Mouse (Mus musculus) heart, embryonic 10.5 days (tissue): ENCODE results near the gene Tmem265. TPM values are rescaled to one million over a fixed set of nuclear protein-coding genes. Genes with fewer than 3 reads are reported as not detected.

Experiments used
- DNase-seq: peaks from one replicate; pipeline ENCODE4 v3.0.0-alpha.2; 2017; ENCODE audit warnings: low spot score
- H3K27ac ChIP-seq: fragments of 300-500 bp; sonication (generic); 2 replicates; pipeline ENCODE4 v1.5.1; 2016; ENCODE audit warnings: mild to moderate bottlenecking
- H3K27me3 ChIP-seq: fragments of 300-500 bp; sonication (generic); 2 replicates; pipeline ENCODE4 v1.6.1; 2016; ENCODE audit warnings: mild to moderate bottlenecking; ENCODE audit not compliant: poor library complexity, insufficient read depth, severe bottlenecking
- H3K36me3 ChIP-seq: fragments of 300-500 bp; sonication (generic); 2 replicates; pipeline ENCODE4 v1.6.1; 2016; ENCODE audit warnings: mild to moderate bottlenecking, moderate library complexity
- H3K4me1 ChIP-seq: fragments of 300-500 bp; sonication (generic); 2 replicates; pipeline ENCODE4 v1.6.1; 2016; ENCODE audit warnings: mild to moderate bottlenecking
- H3K4me3 ChIP-seq: fragments of 300-500 bp; sonication (generic); 2 replicates; pipeline ENCODE4 v1.5.1; 2016; ENCODE audit warnings: mild to moderate bottlenecking, moderate library complexity
- H3K9me3 ChIP-seq: fragments of 300-500 bp; sonication (generic); 2 replicates; pipeline ENCODE4 v1.6.1; 2016; ENCODE audit warnings: mild to moderate bottlenecking, moderate library complexity
- WGBS: fragments of 180-500 bp; shearing (Covaris S2); methylation state at CpG from one replicate; pipeline ENCODE4 v1.1.7; 2016; 5-methylcytosine and 5-hydroxymethylcytosine counted together
- polyA plus RNA-seq: library from polyadenylated mRNA; unstranded; fragments of >200 nt; fragmentation: Nextera tagmentation; extraction: Ambion mirVana; gene quantifications from 2 replicates; pipeline ENCODE4 v1.2.1, GENCODE M21; 2016

The Tmem265 gene
- polyA plus RNA-seq, result 4.7 and 5.2 TPM in 2 replicates

DNA sequence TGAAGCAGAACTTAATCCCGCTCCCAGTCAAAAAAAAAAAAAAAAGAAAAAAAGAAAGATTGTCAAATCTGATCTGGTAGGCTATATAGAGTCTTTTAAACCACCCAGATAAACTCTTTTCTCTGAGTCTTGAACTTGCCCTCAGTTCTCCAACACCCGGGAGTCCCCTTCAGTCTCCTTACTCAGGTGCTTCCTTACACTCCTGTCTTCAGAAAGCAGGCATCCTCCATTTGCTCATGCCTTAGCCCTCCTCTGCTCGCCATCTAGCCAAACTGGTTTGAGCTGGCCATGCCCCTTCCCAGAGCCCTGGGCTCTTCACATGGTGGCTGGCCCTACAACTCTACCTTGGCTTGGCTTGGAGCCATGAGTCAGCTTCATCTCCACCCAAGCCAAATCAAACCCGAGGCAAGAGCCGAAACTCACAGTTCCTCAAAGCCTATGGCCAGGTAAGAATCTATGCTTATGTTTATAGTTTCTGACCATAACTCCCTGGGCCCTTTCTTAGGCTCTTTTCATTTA is at the start of gene Tmem265:
Gene Tmem265, plus strand, starts transcription at position 51 of the 519 bp plus-strand sequence.
- Histone ChIP-seq H3K4me3 (no peak within 1 kb of the TSS), H3K27me3 (no peaks in the 10 kb centered on the region), H3K27ac (no peak within 1 kb of the TSS), H3K36me3 (peaks cover 82% of the 10 kb centered on the region), H3K4me1 (peaks cover 5% of the 10 kb centered on the region; the same call in 1 of the 2 replicates), H3K9me3 (no peaks in the 10 kb centered on the region)
- no peak for DNase-seq
- 91% methylated on average over 5 of the region's 5 CpGs for WGBS

DNA sequence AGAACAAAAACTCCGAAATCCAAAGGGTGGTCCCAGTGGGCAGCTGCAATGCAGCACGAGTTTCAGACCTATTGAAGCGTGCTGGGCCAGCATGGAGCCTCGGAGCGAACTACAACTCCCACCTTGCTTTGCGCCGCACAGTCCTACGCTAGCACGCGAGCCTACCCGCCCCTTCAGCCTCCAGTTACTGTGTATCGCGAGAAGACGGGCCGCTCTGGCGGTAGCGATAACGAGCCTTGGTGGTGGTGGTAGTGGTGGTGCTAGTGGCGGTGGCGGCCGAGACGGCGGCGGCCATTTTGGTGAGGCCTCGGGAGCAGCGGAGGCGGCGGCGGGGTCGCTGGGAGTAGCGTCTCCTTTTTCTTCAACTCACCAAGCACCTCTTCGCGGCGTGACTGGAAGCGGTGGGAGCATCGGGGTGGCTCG is 49.4 kb upstream of the Tmem265 start, which contains the start of gene Srcap:
Gene Srcap, plus strand, starts transcription at position 176 of the 423 bp plus-strand sequence.
- peak within 1 kb of the TSS; percentile 100 for H3K27ac ChIP-seq
- no peaks in the 10 kb centered on the region for H3K27me3 ChIP-seq
- DNase-seq, result peak; percentile 99
- H3K4me1 ChIP-seq, result peaks cover 20% of the 10 kb centered on the region
- H3K36me3 ChIP-seq, result peaks cover 29% of the 10 kb centered on the region
- under 1% methylated on average over 34 of the region's 37 CpGs for WGBS
- no peaks in the 10 kb centered on the region for H3K9me3 ChIP-seq
- peak within 1 kb of the TSS; percentile 88 for H3K4me3 ChIP-seq

DNA sequence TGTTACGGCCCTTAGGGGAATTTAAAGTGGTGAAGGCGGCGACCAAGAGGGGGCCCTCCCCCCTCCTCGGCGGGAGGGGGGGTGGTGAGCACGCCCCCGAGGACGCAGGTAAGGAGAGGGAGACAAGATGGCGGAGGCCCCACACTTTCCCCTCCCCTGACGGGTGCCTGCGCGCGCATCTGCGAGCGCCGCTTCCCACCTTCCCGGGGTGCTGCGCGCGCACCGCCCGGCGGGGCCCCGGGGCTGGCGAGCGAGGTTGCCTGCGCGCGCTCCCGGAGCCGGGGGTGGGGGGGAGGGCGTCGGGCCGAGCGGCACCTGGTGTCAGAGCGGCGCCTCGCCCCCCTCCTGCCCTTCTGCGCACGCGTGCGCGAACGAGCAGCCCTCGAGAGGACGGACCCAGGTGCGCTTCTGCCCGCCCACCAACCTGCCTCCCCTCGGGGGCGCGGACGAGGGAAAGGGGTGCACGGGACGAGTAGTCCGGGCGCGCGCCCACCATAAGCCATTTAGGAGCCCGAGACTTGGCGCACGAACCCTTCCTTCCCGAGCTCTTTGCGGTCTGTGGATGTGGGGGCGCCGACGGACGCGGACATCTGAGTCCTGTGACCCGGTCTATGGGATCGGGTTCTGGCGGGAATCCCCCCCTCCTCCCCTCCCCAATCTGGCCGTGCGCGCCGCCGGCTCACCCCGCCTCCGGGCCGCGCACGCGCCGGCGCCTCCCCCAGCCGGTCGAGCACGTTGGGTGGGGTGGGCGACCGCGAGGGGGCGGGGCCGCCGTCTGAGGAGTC is 48.8 kb upstream of the Tmem265 start:
- 1% methylated on average over 80 of the region's 93 CpGs for WGBS
- peaks cover 35% of the 10 kb centered on the region for H3K36me3 ChIP-seq
- H3K27me3 ChIP-seq, result no peaks in the 10 kb centered on the region

DNA sequence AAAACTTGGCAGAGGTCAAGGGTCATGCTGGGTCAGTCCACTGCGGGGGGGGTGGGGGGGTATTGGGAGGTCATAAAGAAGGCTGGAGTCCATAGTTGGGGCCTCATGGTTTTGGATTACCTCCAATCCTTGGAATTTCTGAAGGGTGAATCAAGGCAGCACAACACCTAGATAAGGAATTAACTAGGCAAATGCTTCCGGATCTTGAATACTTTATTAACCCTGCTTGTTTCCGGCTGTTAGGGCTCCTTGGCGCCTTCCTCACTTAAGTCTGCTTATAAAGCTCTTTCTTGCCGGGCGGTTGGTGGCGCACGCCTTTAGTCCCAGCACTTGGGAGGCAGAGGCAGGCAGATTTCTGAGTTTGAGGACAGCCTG is 48.2 kb upstream of the Tmem265 start:
- no peaks in the 10 kb centered on the region for H3K9me3 ChIP-seq
- peak overlapping the region; percentile 88 for H3K4me3 ChIP-seq
- no peaks in the 10 kb centered on the region for H3K27me3 ChIP-seq
- peak overlapping the region; percentile 100 for H3K27ac ChIP-seq
- WGBS, result 37% methylated on average over 8 of the region's 8 CpGs
- peaks cover 41% of the 10 kb centered on the region for H3K36me3 ChIP-seq
- no peak for DNase-seq
- peaks cover 20% of the 10 kb centered on the region for H3K4me1 ChIP-seq

More for the DNA sequence above, 48.8 kb upstream of the Tmem265 start:
- H3K9me3 ChIP-seq, result no peaks in the 10 kb centered on the region
- peaks cover 20% of the 10 kb centered on the region for H3K4me1 ChIP-seq
- peak; percentile 95 for DNase-seq
- peak overlapping the region; percentile 88 for H3K4me3 ChIP-seq
- peak overlapping the region; percentile 100 for H3K27ac ChIP-seq

DNA sequence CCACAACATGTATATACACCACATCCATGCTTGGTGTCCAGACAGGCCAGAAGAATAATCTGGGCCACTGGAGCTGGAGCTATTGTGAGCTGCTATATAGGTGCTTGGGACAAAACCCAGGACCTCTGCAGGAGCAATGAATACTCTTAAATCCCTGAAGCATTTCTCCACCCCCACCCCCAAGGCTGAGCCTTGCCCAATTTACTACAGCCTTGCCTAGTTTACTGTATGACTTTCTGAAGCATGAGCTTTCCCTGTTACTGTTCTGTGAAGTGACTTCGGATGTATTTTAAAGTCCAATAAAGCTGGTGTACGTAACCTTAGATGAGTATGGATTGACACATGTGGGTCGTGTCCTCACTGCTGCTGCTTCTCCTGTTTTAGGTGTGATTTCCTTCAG is 47.4 kb upstream of the Tmem265 start:
- Histone ChIP-seq H3K4me3 (peak overlapping the region; percentile 88), H3K9me3 (no peaks in the 10 kb centered on the region), H3K4me1 (peaks cover 20% of the 10 kb centered on the region), H3K27ac (no peak overlapping the region), H3K36me3 (peaks cover 49% of the 10 kb centered on the region), H3K27me3 (no peaks in the 10 kb centered on the region)
- WGBS, result 92% methylated on average over 3 of the region's 3 CpGs
- DNase-seq, result no peak

DNA sequence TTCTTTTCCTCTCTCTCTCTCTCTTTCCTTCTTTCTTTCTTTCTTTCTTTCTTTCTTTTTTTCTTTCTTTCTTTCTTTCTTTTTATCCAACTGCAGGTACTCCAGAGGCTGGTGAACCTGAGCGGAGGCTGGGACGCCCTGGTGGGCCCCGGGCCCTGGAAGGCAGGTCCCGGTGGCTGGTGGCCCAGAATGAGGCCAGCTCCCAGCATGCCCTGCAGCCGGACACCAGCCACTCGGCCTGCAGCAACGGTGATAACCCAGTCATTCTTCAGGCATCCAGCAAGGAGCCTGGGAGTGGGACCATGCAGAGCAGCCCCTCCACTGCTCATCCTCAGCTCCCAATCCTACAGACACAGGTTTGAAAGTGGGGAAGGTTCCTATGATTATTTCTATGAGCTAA is 45.3 kb upstream of the Tmem265 start:
- Histone ChIP-seq H3K27me3 (no peaks in the 10 kb centered on the region), H3K9me3 (no peaks in the 10 kb centered on the region), H3K36me3 (peaks cover 67% of the 10 kb centered on the region), H3K4me3 (no peak overlapping the region), H3K4me1 (peaks cover 20% of the 10 kb centered on the region), H3K27ac (no peak overlapping the region)
- WGBS, result 80% methylated on average over 7 of the region's 7 CpGs
- DNase-seq, result no peak

DNA sequence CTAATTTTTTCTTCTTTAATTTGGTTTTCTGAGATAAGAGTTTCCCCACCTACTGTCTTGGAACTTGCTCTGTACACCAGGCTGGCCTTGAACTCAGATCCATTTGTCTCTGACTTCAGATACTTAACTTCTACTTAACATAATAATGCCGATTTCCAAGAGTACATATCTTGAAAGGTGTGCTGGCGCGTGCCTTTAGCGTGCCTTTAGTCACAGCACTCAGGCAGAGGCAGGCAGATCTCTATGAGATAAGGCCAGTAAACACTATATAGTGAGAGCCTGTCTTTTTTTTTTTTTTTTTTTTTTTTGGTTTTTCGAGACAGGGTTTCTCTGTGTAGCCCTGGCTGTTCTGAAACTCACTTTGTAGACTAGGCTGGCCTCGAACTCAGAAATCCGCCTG is 44.8 kb upstream of the Tmem265 start:
- Histone ChIP-seq H3K36me3 (peaks cover 72% of the 10 kb centered on the region), H3K4me1 (peaks cover 16% of the 10 kb centered on the region)
- 92% methylated on average over 7 of the region's 7 CpGs for WGBS

DNA sequence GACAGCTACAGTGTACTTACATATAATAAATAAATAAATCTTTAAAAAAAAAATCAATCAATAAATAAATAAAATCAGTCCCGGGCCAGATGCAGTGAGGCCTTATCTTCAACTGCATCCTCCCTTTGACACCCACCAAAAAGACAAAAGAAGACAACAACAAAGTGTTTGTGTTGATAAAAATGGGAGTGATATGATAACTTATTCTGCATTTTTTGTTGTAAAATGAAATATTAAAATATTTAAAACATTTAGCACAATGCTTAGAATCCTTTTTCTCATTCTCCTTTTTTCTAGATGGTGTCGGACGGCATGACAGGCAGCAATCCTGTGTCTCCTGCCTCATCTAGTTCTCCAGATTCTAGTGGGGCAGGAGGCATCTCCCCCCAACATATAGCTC is 41.9 kb upstream of the Tmem265 start, which contains the start of gene Gm42715:
Gene Gm42715, plus strand, starts transcription at position 301 of the 400 bp plus-strand sequence.
- 88% methylated on average over 3 of the region's 3 CpGs for WGBS

More for the DNA sequence above, 44.8 kb upstream of the Tmem265 start:
- Histone ChIP-seq H3K9me3 (no peaks in the 10 kb centered on the region), H3K27me3 (no peaks in the 10 kb centered on the region), H3K4me3 (no peak overlapping the region), H3K27ac (no peak overlapping the region)
- no peak for DNase-seq

DNA sequence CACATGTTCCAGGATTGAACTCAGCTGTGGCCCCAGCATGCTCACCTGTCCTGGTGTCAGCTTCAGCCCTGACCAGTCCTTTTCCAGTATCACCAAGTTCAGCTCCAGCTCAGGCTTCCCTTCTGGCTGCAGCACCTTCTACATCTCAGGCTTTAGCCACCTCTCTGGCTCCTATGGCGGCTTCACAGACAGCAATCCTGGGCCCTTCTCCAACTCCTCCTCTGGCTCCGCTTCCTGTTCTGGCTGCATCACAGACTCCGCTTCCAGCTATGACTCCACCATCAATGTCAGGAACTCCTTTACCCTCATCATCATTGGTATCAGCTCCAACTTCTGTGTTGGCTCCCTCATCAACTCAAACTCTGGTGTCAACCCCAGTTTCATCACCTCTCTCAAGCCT is 19.5 kb upstream of the Tmem265 start:
- Histone ChIP-seq H3K9me3 (no peaks in the 10 kb centered on the region), H3K4me3 (no peak overlapping the region), H3K27me3 (no peaks in the 10 kb centered on the region), H3K4me1 (no peaks in the 10 kb centered on the region), H3K27ac (no peak overlapping the region), H3K36me3 (peaks cover 100% of the 10 kb centered on the region)
- 99% methylated on average over 3 of the region's 3 CpGs for WGBS
- no peak for DNase-seq

More for the DNA sequence above, 41.9 kb upstream of the Tmem265 start, which contains the start of gene Gm42715:
- Histone ChIP-seq H3K4me1 (0 out of 2 replicates have a peak, but pooled peaks cover 2% of the 10 kb centered on the region), H3K27ac (no peak within 1 kb of the TSS), H3K9me3 (no peaks in the 10 kb centered on the region), H3K36me3 (peaks cover 96% of the 10 kb centered on the region), H3K4me3 (no peak within 1 kb of the TSS), H3K27me3 (no peaks in the 10 kb centered on the region)
- DNase-seq, result no peak

DNA sequence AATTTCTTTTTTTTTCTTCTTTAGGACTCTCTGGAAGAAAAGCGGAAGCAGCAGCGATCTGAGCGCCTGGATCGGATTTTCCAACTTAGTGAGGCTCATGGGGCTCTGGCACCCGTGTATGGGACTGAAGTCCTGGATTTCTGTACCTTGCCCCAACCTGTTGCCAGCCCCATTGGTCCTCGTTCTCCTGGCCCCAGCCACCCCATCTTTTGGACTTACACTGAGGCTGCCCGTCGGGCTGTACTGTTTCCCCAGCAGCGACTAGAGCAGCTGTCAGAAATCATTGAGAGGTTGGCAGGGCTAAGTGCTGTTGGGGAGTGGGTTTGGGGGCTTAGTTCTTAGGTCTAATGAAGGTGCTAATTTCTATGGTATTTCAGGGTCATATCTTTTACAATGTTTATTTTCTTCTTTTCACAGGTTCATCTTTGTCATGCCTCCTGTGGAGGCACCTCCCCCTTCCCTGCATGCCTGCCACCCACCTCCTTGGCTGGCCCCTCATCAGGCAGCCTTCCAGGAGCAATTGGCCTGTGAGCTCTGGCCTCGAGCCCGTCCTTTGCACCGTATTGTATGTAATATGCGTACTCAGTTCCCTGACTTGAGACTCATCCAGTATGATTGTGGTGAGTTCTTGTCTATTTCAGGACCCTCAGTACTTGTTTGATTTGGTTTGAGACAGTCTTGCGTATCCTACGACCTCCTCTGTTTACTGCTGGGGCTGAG is 11.9 kb upstream of the Tmem265 start:
- Histone ChIP-seq H3K4me3 (no peak overlapping the region), H3K9me3 (no peaks in the 10 kb centered on the region), H3K27ac (no peak overlapping the region), H3K4me1 (no peaks in the 10 kb centered on the region), H3K36me3 (peaks cover 87% of the 10 kb centered on the region), H3K27me3 (no peaks in the 10 kb centered on the region)
- DNase-seq, result no peak
- WGBS, result 92% methylated on average over 15 of the region's 15 CpGs

DNA sequence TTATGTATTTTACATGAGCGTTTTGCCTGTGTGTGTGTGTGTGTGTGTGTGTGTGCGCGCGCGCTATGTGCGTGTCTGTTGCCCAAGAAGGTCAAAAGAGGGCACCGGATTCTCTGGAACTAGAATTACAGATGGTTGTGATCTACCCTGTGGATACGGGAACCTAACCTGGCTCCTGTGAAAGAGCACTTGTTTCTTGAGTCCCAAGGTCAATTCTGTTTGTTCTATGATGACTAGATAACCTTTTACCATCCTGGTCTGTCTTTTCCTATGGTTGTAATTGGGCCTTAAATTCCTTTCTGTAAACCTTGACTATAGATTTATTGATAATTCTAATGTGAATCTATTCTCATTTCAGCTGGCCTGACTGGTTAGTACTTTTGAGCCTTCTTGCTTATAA is 9.6 kb upstream of the Tmem265 start:
- 96% methylated on average over 8 of the region's 8 CpGs for WGBS
- no peaks in the 10 kb centered on the region for H3K9me3 ChIP-seq
- no peaks in the 10 kb centered on the region for H3K4me1 ChIP-seq
- peaks cover 87% of the 10 kb centered on the region for H3K36me3 ChIP-seq
- H3K27me3 ChIP-seq, result no peaks in the 10 kb centered on the region
- DNase-seq, result no peak
- H3K27ac ChIP-seq, result no peak overlapping the region
- no peak overlapping the region for H3K4me3 ChIP-seq

DNA sequence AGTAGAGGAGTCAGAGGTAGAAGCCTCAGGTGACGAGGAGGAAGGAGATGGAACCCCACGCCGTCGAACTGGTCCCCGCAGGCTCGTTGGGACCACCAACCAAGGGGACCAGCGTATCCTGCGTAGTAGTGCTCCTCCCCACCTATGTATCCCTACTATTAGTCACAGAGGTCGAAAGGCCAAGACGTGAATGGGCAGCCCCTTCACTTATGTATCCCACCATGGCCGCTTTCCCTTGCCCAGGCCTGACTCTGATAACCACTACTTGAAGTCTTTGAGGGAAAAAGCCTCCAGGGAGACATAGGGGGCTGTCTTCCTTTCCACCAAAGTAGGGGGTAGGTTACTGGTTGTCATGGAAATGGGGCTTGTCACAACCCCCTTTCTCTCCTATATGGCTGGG is 610 bp upstream of the Tmem265 start:
- Histone ChIP-seq H3K27me3 (no peaks in the 10 kb centered on the region), H3K4me1 (peaks cover 5% of the 10 kb centered on the region; the same call in 1 of the 2 replicates), H3K27ac (no peak overlapping the region), H3K36me3 (peaks cover 83% of the 10 kb centered on the region), H3K9me3 (no peaks in the 10 kb centered on the region), H3K4me3 (no peak overlapping the region)
- no peak for DNase-seq
- WGBS, result 94% methylated on average over 11 of the region's 11 CpGs
